Mouse (Mus musculus) cerebellum, postnatal 4 days (tissue): ENCODE data around the gene Ccdc86.

Source experiments
- DNase-seq, 2 experiments: peaks; one replicate each; pipeline ENCODE4 v3.0.0; 2022; ENCODE audit warnings: low spot score in 2 of 2, mixed read lengths in 1 of 2

The Ccdc86 gene

GRCm38 (mm10) chr19:10949558-10949957, 492 bp upstream of the Ccdc86 start:
- DNase-seq = no peak

- no peak for DNase-seq
Observed at GRCm38 (mm10) chr19:10948416-10948815, 650 bp downstream of the Ccdc86 start.

- DNase-seq = no peak
Observed at GRCm38 (mm10) chr19:10947219-10947618, 1.8 kb downstream of the Ccdc86 start.

- no peak for DNase-seq
Observed at GRCm38 (mm10) chr19:10946506-10946905, 2.6 kb downstream of the Ccdc86 start.

GRCm38 (mm10) chr19:10943955-10944354, 5.1 kb downstream of the Ccdc86 start:
- DNase-seq = no peak

- peak in 1 of 2 experiments; percentile 32 for DNase-seq
Observed at GRCm38 (mm10) chr19:10940801-10941457, 8.1 kb downstream of the Ccdc86 start.

- peak; percentile 63 to 83 for DNase-seq
Observed at GRCm38 (mm10) chr19:10940097-10940800, 8.8 kb downstream of the Ccdc86 start.

GRCm38 (mm10) chr19:10938771-10939170, 10.3 kb downstream of the Ccdc86 start:
- no peak for DNase-seq

GRCm38 (mm10) chr19:10937110-10937563, 11.9 kb downstream of the Ccdc86 start, which contains the start of gene Ptgdr2:
TSS of gene Ptgdr2 (plus strand) at chr19:10937160.
- no peak for DNase-seq

- no peak for DNase-seq
Observed at GRCm38 (mm10) chr19:10936077-10936476, 13.0 kb downstream of the Ccdc86 start.

GRCm38 (mm10) chr19:10935029-10935428, 14.0 kb downstream of the Ccdc86 start:
- DNase-seq = no peak

- DNase-seq = no peak
Observed at GRCm38 (mm10) chr19:10930641-10931040, 18.4 kb downstream of the Ccdc86 start.

- DNase-seq = no peak
Observed at GRCm38 (mm10) chr19:10926666-10927065, 22.4 kb downstream of the Ccdc86 start.

GRCm38 (mm10) chr19:10926123-10926621, 22.9 kb downstream of the Ccdc86 start:
- no peak for DNase-seq

GRCm38 (mm10) chr19:10924220-10924619, 24.8 kb downstream of the Ccdc86 start:
- no peak for DNase-seq

GRCm38 (mm10) chr19:10921058-10921457, 28.0 kb downstream of the Ccdc86 start:
- no peak for DNase-seq

- DNase-seq = no peak
Observed at GRCm38 (mm10) chr19:10920532-10920931, 28.5 kb downstream of the Ccdc86 start, which contains the start of gene Zp1. TSS of gene Zp1 (minus strand) at chr19:10920632.

GRCm38 (mm10) chr19:10918321-10918991, 30.6 kb downstream of the Ccdc86 start:
- no peak for DNase-seq

- no peak for DNase-seq
Observed at GRCm38 (mm10) chr19:10916506-10916905, 32.6 kb downstream of the Ccdc86 start.

- DNase-seq = no peak
Observed at GRCm38 (mm10) chr19:10914870-10915269, 34.2 kb downstream of the Ccdc86 start.

GRCm38 (mm10) chr19:10914291-10914690, 34.8 kb downstream of the Ccdc86 start:
- DNase-seq = no peak

GRCm38 (mm10) chr19:10909087-10909721, 39.9 kb downstream of the Ccdc86 start:
- DNase-seq = no peak
